Mouse (Mus musculus) MEL (cell line): ENCODE data around the gene Sema3c.

Source experiments
- CHD2 ChIP-seq: IDR thresholded peaks from 2 replicates; pipeline ENCODE4 v1.6.1; 2011; ENCODE audit warnings: low read length, improper control_type of control experiment
- ELF1 ChIP-seq: IDR thresholded peaks from 2 replicates; pipeline ENCODE4 v1.6.1; 2014; ENCODE audit warnings: low read depth, mild to moderate bottlenecking, inconsistent platforms, low read length, improper control_type of control experiment, moderate library complexity
- EP300 ChIP-seq, 2 experiments: IDR thresholded peaks; 2 replicates each; pipeline ENCODE4 v1.6.1; 2011; ENCODE audit warnings: improper control_type of control experiment in 2 of 2, low read length in 2 of 2, low read depth in 1 of 2, mild to moderate bottlenecking in 1 of 2
- ETS1 ChIP-seq: IDR thresholded peaks from 2 replicates; pipeline ENCODE4 v1.6.1; 2012; ENCODE audit warnings: low read depth, mild to moderate bottlenecking, inconsistent platforms, low read length, improper control_type of control experiment, moderate library complexity
- POLR2A ChIP-seq, 2 experiments: IDR thresholded peaks; 2 replicates each; pipeline ENCODE4 v1.6.1; 2011 to 2012; ENCODE audit warnings: low read length in 2 of 2, mild to moderate bottlenecking in 2 of 2, control low read depth in 1 of 2, improper control_type of control experiment in 1 of 2, low read depth in 1 of 2, moderate library complexity in 1 of 2; ENCODE audit not compliant: control insufficient read depth in 1 of 2, insufficient read depth in 1 of 2, poor library complexity in 1 of 2
- TBP ChIP-seq: IDR thresholded peaks from 2 replicates; pipeline ENCODE4 v1.8.0; 2011; ENCODE audit warnings: low read depth, low read length, improper control_type of control experiment
- TCF12 ChIP-seq: IDR thresholded peaks from 2 replicates; pipeline ENCODE4 v1.6.1; 2014; ENCODE audit warnings: low read depth, mild to moderate bottlenecking, inconsistent platforms, low read length, improper control_type of control experiment, moderate library complexity
- ZKSCAN1 ChIP-seq: IDR thresholded peaks from 2 replicates; pipeline ENCODE4 v1.6.1; 2012; ENCODE audit warnings: low read depth, mild to moderate bottlenecking, inconsistent platforms, low read length, improper control_type of control experiment, moderate library complexity
- ZMIZ1 ChIP-seq: IDR thresholded peaks from 2 replicates; pipeline ENCODE4 v1.6.1; 2012; ENCODE audit warnings: low read depth, mild to moderate bottlenecking, inconsistent platforms, low read length, improper control_type of control experiment, moderate library complexity

DNA sequence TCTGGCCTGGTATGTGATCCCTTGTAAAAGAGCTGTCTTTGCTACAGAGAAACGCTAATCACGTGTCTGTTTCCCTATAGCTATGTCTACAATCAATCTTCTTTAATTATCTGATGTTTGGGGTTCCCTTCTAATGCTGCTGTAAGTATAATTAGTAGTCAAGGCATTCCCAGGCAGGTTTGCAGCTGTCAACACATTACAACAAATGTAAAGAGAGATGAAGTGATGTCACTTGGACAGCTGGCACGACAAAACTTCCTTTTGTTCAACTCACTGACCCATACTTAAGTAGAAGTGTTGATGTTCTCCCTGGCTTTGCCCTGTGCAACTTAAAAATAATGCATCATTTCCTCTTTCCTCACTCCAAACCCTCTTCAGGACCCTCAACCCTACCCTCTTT lies 22.4 kb upstream of the Sema3c start:
- TF ChIP-seq EP300 (IDR thresholded peaks at IDR 0.05; ENCODE audit: low read depth in 1 of 2, low read length in 2 of 2) = no peak
- TF ChIP-seq TBP = no peak
- TF ChIP-seq ELF1 = no peak
- no peak for TF ChIP-seq ZMIZ1
- no peak for TF ChIP-seq ZKSCAN1
- no peak for TF ChIP-seq TCF12
- no peak for TF ChIP-seq POLR2A (IDR thresholded peaks at IDR 0.05; ENCODE audit: control insufficient read depth in 1 of 2, insufficient read depth in 1 of 2, low read depth in 1 of 2, low read length in 2 of 2, poor library complexity in 1 of 2)
- TF ChIP-seq CHD2 = no peak
- TF ChIP-seq ETS1 = no peak
